Mouse (Mus musculus) megakaryocyte, embryonic 14.5 days (primary cell): ENCODE data around the gene Wnk2.

Source experiments
- FLI1 ChIP-seq: IDR thresholded peaks from 2 replicates; pipeline ENCODE4 v1.6.1; 2012; ENCODE audit warnings: low read length, inconsistent platforms, mixed read lengths
- GATA1 ChIP-seq: IDR thresholded peaks from 3 replicates; pipeline ENCODE4 v1.6.1; 2012; ENCODE audit warnings: mixed read lengths, low read length, inconsistent platforms, borderline replicate concordance

GRCm38 (mm10) chr13:49127844-49128631 is 19.8 kb downstream of the Wnk2 start:
- TF ChIP-seq GATA1 (no peak), FLI1 (no peak)
